Mouse (Mus musculus): ENCODE measurements around the gene Rab4a.

Rab4a gene

DNA sequence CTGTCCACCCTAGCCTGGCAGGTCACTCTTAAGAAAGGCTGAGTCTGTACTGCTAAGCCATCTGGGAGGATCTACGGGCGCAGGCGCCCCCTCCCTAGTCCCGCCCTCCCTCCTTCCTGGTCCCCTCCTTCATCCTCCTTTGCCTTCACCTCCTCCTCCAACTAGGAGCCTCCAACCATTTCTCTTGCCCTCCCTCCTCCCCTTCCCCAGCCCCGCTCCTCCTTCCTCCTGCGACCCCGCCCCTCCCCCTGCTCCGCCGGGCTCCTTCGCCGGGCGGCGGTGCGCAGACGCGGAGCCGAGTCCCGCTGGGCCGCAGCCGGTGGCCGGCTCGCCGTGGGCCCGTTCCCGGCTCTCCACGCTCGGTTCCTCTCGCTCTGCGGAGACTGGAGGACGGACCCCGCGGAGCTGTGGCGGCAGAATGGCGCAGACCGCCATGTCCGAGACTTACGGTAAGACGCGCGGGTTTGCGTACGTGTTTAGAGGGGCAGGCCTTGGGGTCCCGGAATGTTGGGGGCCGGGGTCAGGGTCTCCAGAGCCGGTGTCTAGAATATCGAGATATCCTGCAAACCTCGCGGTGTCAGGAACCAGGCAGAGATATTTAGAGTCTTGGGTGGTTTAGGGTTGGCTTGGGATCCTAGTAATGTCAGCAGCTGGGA is at the start of gene Rab4a:
Gene Rab4a, plus strand, starts transcription at position 268 of the 656 bp plus-strand sequence.
- DNase-seq (ENCODE audit: low read depth), result peak; percentile 95

DNA sequence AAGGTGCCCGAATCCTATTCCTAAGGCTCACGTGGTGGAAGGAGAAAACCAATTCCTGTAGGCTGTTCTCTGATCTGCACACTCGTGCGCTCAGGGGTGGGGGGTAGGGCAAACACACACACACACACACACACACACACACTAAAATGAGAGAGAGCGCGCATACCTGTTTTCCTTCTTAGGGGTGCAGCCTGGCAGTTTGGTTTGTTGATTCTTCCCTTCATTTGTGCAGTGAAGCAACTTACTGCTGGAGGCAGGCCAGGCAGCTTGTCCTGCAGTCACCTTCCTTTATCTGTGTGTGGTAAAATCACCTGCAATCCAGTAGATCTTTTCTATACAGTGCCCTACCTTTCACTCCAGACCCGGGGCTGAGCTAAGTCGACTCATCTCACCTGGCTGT is 48.9 kb upstream of the Rab4a start:
- DNase-seq (ENCODE audit: low read depth), result no peak

DNA sequence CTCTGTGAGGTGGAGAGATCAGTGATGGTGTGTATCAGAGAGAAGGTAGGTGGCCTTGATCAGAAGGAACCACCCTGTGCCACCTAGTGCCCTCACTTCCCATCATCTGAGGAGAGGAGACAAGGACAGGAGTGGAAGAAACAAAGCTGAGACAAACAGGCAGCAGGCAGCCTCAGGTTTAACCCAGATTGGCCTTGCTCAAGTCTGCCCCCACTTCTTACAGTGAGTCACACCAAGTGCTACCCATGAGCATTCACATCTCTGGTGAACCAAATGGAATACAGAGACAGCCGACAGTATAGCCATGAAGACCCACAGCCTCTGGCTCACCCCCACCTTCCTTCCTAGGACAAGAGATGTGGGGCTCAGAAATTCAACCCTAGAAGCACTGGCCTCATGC is 46.9 kb upstream of the Rab4a start:
- DNase-seq (ENCODE audit: low read depth), result peak; percentile 55

DNA sequence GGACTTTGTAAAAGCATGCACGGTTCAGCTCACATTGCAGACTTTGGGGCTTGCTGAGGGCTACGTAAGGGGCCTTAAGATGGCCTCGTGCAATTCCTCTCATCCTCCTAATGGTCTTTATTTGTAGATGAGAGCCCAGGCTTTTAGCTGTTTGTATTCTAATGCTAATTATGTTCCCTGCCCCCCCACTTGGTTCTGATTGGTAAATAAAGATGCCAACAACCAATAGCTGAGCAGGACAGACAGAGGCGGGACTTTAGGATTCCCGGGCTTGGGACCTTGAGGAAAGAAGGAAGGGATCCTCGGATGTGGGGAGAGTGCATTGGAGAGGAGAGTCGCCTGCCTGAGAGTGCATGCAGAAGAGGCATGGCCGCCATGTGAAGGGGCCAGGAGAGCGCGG is 45.9 kb upstream of the Rab4a start:
- DNase-seq (ENCODE audit: low read depth), result no peak

DNA sequence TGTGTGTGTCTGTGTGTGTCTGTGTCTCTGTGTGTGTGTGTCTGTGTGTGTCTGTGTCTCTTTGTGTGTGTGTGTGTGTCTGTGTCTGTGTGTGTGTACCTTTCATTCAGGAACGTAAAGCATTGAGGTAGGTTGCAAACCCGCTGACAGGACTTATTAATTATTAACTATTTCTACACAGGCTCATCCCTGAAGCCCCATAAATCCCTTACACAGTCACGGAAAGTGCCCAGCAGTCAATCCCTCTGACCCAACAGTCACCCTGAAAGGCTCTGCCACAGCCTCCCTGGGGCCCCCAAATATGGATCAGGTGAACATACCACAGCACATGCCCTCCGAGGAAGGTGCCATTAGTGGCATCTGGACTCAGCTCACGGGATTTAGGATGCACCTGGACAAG is 45.2 kb upstream of the Rab4a start:
- no peak for DNase-seq (ENCODE audit: low read depth)

DNA sequence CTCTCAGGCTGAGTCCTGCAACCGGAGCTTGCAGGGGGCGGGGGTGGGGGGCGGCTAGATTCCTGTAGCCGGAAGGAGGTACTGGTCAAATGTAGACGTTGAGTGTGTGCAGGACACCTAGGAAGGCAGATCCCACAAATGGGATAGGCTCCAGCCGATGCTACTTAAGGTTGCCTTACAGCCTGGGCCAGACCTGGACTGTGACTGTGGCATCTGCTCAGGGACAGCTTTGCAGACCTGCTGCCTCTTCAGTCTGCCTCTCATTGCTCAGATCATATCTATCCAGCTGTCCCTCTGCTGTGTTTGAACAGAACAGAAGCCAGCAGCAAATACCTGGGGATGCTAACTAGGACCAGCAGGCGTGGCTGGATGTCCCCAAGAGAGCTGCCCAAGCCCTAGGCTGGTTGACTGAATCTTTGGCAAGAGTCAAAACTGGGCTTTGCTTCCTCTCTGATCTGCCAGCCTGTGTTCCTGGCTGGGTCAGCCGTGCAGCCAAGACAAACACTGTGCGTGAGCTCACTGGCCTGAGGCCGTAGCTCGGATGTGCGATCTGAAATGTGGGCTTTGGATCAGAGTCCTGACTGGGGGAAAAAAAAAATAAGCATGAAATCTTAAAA is 44.4 kb upstream of the Rab4a start:
- peak; percentile 91 for DNase-seq (ENCODE audit: low read depth)

DNA sequence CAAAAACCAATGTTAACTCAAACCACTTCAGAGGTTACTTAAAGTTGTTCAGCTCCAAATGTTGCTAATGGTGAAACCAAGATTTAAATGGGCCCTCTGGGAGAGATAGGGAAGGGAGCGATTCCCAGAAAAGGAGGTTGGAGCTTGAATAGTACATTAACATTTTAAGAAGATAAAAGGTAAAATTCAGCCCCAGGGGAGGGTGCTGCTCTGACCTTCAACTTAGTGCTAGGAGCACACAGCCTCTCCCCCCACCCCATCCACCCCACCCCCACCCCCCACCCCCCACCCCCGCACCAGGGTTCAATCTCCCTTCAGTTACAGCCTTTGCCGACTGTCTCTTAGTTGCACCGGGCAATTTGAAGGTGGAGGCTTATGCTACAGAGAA is 43.9 kb upstream of the Rab4a start:
- no peak for DNase-seq (ENCODE audit: low read depth)

DNA sequence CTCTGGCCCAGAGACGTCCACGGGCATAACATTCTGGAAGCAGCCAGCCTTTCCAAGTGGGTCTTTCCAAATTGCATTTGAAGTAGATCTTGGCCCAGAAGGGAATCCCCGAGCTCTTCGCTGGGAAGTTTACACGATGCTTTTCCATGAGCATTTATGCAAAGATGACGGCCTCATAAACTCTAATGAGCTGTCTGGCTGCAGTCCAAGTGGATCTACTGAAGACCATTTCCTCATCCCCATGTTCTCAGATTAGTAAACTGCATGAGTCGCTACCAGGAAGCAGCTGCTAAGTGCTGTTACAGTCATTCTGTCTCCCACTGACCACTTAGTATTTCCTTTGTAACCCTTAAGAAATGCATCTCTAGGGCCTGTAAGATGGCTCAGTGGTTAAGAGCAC is 42.4 kb upstream of the Rab4a start:
- DNase-seq (ENCODE audit: low read depth), result peak; percentile 94

DNA sequence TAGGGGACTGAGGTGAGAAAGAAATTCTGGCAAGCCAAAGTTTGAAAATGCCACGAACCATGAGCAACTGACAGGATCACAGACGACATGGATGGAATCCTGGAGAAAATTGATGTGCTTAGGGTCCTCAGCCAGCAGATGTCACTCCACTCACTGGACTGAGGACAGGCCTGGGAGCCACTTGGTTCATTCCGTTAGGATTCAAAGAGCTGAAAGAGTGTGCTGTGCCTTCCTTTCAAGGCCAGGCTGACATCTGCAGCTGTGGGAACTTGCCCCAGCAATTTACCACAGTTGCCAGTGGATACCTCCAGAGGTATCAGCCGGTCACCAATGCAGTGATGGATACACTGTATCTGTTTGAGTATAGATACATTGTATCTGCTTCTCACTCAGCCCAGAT is 41.1 kb upstream of the Rab4a start:
- no peak for DNase-seq (ENCODE audit: low read depth)

DNA sequence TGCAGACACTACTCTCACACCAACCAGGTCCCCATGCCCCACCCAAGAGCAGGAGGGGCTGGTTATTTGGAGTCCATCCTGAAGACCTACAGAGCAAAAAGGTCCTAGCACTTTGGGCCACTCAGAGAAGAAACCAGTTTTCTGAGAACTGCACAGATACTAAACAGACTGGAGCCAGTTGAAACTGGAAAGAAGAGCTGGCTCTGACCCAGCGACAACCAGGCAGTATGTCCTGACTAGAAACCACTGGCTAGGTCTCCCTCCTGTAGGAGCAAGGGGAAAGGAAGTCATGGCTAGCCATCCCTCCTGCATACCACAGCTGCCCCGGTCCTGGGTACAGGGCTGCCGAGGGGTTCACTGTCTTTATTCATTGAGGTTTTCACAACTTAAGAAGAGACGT is 39.3 kb upstream of the Rab4a start:
- peak; percentile 46 for DNase-seq (ENCODE audit: low read depth)

DNA sequence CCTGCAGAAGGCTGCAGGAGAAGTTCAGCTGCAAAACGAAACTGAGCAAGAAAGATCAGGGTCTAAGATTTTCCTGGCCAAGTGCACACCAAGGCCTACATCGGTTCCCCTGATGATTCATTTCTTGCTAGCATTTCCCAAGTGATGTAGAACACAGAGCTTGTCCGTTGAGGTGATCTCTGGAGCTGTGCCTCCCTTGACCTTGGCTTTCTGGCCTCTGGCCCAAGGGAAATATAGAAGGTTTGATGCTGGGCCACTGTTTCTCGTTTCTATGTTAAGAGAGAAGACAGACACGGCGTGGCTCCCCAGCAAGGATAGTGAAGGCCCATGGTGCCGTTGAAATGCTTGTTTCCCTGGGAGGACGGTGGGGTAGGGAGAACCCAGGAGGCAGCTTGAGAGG is 37.9 kb upstream of the Rab4a start:
- no peak for DNase-seq (ENCODE audit: low read depth)

DNA sequence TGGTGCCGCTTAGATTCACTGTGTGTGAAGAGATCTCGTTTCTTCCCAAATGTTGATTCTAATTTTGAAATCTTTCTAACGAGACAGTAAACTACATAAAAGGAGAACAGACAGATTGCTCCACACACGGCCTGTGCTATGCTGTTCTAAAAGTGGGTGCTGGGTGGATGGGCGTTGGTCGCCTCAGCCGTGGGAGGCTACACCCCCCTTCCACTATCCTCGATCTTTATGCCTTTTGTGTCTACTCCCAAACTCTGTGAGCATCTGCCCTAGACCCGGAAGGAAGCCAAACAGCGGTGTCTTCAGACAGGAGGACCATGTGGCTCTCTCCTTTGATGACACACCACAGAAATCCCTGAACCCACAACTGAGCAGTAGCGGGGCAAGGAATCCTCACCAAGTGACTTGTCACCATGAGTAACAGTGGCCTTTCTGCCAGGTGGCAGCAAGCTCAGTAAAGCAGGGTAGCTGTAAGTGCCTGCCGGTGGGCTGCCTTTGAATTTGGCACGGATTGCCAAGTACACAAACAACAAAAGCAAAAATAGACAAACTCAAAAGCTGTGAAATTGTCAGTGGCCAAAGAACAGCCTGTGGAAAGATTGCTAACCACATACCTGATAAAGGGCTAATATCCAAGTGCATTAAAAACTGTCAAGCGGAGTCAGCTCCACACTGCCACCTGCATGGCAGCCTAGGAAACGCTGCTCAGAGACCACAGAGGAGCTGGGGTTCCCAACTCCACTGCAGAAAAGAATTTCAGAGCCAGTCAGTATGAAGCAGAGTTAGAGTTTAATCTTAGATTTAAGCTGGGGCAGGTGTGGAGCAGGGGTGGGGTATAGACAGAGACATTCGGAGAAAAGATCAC is 37.1 kb upstream of the Rab4a start:
- peak; percentile 90 for DNase-seq (ENCODE audit: low read depth)

DNA sequence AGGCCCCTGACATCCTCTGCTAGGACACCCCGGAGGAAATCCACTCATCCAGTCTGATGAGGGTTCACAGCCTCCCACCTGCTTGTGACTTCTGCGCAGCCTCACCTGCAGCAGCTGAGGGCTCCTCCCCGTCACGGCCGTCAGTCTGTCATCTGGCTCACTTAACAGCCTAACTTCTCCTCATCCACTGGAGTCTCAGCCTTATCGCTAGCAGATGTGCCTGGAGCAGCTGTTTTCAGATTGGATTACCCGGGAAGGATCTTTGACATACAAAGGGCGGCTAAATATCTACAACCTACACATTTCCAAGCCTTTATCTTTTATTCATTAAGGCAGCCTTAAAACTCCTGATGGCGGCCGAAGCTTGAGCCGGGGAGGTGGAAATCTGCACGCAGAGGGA is 32.3 kb upstream of the Rab4a start:
- DNase-seq (ENCODE audit: low read depth), result no peak

DNA sequence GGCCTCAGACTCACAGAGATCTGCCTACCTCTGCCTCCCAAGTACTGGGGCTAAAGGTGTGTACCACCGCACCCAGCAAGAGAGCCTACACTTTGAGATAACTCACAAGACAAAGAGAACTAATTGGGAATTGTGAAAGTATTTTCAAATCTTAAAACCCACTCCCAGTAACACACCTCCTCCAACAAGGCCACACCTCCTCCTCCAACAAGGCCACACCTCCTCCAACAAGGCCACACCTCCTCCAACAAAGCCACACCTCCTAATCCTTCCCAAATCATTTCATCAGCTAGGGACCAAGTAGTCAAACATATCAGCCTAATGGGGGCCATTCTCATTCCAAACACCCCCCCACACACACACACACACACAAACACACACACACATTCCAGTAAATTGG is 31.3 kb upstream of the Rab4a start:
- no peak for DNase-seq (ENCODE audit: low read depth)

DNA sequence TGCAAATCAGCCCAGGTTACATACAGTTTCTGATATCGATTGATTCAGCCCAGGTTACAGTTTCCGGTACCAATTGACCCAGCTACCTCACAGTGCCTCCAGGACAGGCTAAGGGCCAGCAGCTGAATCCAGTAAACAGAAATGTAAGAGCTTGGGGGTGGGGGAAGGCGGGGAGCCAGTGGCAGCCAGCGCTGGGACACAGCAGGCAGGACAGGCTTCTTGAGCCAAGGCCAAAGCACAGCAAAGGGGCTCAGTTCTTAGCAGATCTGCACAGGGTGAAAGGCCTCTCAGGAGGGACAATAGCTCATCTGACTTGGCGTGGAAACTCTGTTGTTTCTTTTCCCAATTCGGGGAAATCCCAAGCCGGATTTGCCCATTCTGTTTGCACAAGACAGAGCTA is 28.5 kb upstream of the Rab4a start:
- DNase-seq (ENCODE audit: low read depth), result peak; percentile 44

DNA sequence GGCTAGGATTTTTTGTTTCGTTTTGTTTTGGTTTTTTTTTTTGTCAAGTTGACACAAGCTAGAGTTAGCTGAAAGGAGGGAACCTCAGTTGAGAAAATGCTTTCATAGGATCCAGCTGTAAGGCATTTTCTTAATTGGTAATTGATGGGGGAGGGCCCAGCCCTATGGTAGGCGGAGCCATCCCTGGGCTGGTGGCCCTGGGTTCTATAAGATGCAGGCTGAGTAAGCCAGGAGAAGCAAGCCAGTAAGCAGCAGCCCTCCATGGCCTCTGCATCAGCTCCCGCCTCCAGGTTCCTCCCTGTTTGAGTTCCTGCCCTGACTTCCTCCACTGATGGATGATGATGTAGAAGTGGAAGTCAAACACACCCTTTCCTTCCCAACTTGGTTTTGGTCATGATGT is 25.3 kb upstream of the Rab4a start:
- no peak for DNase-seq (ENCODE audit: low read depth)

DNA sequence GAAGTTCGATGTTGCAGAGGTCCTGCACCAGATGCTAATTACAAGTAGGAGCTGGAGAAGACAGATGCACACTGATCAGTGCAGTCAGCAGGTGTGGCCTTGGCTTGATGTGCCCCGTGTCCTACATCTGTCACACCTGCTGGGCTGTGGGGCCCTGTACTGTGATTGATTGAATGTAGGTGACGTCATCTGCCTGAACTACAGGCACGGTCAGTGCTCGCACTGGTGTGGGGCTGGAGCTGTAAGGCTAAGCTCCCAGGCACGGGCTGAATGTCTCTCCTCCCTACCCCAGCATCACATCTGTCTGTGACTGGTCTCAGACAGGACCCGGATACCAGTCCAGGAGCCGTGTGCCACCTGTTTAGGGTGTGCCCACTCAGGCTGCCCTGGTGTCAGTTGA is 24.5 kb upstream of the Rab4a start:
- no peak for DNase-seq (ENCODE audit: low read depth)

DNA sequence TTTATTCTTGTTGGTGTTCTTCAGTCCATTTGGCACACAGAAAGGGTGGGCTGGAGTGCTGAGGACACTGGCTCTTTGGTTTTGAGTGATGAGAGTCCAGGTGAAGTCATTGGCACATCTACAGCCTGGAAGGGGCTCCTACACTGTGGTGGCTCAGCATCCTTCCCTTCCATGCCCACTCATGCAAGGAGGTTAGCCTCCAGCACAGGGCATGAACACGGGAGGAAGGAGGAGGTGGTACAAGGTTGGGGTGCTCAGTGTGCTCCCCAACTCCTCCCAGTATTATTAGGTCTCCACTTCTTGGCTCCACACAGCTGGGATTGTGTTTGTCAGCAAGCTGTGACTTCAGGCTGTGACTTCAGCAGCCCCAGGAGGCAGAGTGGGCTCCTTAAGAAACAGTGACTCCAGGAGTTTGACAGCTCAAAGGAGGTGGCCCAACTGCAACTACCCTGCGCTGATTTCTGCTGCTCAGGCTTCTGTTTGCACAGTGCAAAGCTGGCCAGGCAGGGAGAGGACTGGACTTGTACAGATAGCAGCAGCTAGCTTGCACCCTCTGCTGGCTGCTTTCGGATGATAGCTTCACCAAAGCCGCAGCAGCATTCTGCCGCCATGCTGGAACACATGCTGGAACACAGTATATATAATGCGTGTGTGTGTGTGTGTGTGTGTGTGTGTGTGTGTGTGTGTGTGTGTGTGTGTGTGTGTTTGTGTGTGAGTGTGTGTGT is 22.1 kb upstream of the Rab4a start:
- peak; percentile 94 for DNase-seq (ENCODE audit: low read depth)

DNA sequence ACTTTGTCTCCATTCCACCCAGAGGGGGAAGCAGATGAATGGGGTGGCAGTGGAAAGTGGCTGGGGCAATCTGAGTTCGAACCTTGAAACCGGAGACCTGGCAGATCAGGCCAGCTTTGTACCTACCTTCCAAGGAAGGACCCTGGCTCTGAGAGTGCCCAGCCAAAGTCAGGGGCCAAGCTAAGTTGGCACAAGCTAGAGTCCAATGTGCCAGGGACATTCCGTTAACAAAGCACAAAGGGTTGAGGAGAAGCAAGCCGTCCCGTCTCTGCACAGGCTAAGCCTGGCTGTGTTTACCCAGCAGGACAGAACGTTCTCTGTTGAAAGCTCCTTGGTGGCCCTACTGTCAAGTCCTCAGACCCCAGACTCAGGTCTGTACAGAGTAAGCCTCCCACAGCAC is 19.6 kb upstream of the Rab4a start:
- no peak for DNase-seq (ENCODE audit: low read depth)

DNA sequence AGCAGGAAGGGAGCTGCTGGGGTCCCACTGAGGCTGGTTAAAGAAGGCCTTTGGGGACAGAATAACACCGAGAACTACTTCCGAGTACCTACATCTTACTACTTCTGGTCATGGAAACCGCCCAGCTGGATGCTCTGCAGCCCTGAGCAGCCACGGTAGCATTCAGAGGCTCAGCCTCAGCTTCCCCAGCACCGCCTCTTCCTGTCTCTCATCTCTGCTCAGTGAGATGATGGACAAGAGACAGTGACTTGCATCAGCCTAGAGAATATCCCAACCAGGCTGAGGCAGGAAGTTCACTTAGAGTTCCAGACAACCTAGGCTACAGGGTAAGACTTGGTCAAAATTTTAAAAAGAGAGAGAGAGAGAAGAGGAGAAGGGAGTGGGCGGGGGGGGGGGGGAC is 19.1 kb upstream of the Rab4a start:
- DNase-seq (ENCODE audit: low read depth), result no peak

DNA sequence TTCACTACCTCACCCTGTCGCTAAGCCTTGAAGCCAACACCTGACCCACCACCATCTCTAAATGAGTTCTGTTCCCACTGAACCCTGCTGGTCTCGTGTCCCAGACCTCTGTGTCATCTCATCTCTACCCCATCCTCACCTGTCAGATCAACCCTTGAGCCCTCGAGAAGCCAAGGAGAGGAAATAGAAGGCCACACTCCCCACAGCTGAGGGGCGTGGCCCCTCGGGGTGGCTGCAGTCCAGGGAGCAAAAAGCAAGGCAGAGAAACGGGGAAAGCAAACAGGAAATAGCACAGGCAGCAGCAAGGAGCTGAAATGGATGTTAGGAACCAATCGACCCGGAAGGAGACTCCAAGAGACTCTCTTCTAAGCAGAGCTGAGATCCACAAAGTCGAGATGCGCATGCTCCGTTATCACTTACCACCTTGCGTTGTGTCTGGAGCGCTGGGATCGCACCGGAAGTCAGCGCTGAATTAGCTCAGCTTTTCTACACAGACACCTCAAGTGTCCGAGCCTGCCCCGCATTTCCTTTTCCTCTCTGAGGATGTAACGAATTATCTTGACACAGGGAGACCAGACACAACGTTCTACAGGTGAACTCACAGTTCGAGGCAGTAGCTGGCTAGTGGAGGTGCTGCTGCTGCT is 18.4 kb upstream of the Rab4a start:
- DNase-seq (ENCODE audit: low read depth), result no peak

All from NIH3T3 (cell line).